Mouse (Mus musculus) stomach, postnatal 0 days (tissue): ENCODE results near the gene Igfn1. TPM values are rescaled to one million over a fixed set of nuclear protein-coding genes. Genes with fewer than 3 reads are reported as not detected.

Experiments
- ATAC-seq: fragments of 200-750 bp; cut with Nextera tagmentation; 2 replicates; pipeline ENCODE4 v1.8.0; 2017; ENCODE audit not compliant: low FRiP score, low TSS enrichment
- DNase-seq: peaks from one replicate; pipeline ENCODE4 v3.0.0-alpha.2; 2016; ENCODE audit warnings: low spot score
- H3K27ac ChIP-seq: fragments of 300-500 bp; sonication (generic); replicated peaks from 2 replicates; pipeline ENCODE4 v1.5.1; 2014; ENCODE audit warnings: mild to moderate bottlenecking, control low read depth
- H3K27me3 ChIP-seq: fragments of 300-500 bp; sonication (generic); 2 replicates; pipeline ENCODE4 v1.6.1; 2014; ENCODE audit warnings: low read length; ENCODE audit not compliant: control insufficient read depth, insufficient read depth
- H3K36me3 ChIP-seq: fragments of 300-500 bp; sonication (generic); 2 replicates; pipeline ENCODE4 v1.6.1; 2014; ENCODE audit warnings: low read length, mixed read lengths; ENCODE audit not compliant: control insufficient read depth, insufficient read depth
- H3K4me1 ChIP-seq: fragments of 300-500 bp; sonication (generic); replicated peaks from 2 replicates; pipeline ENCODE4 v1.6.1; 2014; ENCODE audit warnings: antibody characterized with exemption; ENCODE audit not compliant: control insufficient read depth, insufficient read depth
- H3K4me2 ChIP-seq: fragments of 300-500 bp; sonication (generic); replicated peaks from 2 replicates; pipeline ENCODE4 v1.6.1; 2014; ENCODE audit warnings: low read depth, mild to moderate bottlenecking, control low read depth, moderate library complexity
- H3K4me3 ChIP-seq: fragments of 300-500 bp; sonication (generic); 2 replicates; pipeline ENCODE4 v1.5.1; 2014; ENCODE audit warnings: low read depth, low read length, control low read depth
- H3K9ac ChIP-seq: fragments of 300-500 bp; sonication (generic); 2 replicates; pipeline ENCODE4 v1.6.1; 2014; ENCODE audit warnings: mild to moderate bottlenecking, low read length, control low read depth, mixed read lengths
- H3K9me3 ChIP-seq: fragments of 300-500 bp; sonication (generic); 2 replicates; pipeline ENCODE4 v1.6.1; 2016; ENCODE audit warnings: low read length; ENCODE audit not compliant: control insufficient read depth
- CTCF ChIP-seq: IDR thresholded peaks from 2 replicates; pipeline ENCODE4 v1.5.1; 2016; ENCODE audit warnings: antibody characterized with exemption, low read depth, mild to moderate bottlenecking, moderate library complexity
- EP300 ChIP-seq: optimal IDR thresholded peaks from 2 replicates; pipeline ENCODE3; 2016; ENCODE audit warnings: antibody characterized with exemption
- WGBS: fragments of 180-500 bp; shearing (Covaris S2); extraction: QIAGEN DNeasy Blood & Tissue Kit; methylation state at CpG from one replicate; pipeline ENCODE4 v1.1.7; 2014; 5-methylcytosine and 5-hydroxymethylcytosine counted together
- polyA plus RNA-seq: library from polyadenylated mRNA; unstranded; fragments of >200 nt; fragmentation: Nextera tagmentation; extraction: Ambion mirVana; gene quantifications from 2 replicates; pipeline ENCODE4 v1.2.1, GENCODE M21; 2015

The Igfn1 gene
- polyA plus RNA-seq, 1 experiment from 2014 or later, result 0.04 TPM

DNA sequence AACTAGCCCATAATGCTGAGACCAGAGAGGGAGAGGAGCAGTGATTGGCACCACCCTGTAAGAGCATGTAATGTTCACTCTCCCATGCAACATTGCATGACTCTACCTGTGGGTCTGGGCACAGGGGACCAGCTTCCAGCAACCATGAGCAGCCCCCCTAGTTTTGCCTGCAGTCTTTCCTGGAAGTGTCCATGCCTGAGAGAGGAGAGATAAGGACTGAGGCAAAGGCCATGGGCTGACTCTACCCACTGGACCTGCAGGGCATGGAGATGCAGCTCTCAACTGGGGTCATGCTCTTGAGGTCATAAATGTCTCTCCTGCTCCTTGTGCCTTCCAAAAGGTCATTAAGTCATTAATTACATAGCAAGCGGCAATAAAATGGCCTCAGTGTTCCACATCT is 70.1 kb downstream of the Igfn1 start:
- ATAC-seq (no peak), DNase-seq (no peak)
- no peak for TF ChIP-seq CTCF
- no peak for TF ChIP-seq EP300
- H3K4me3 ChIP-seq, result no peak overlapping the region
- WGBS, result 80% methylated on average over 1 of the region's 1 CpGs
- H3K9me3 ChIP-seq, result no peaks in the 10 kb centered on the region
- no peak overlapping the region for H3K27ac ChIP-seq
- no peaks in the 10 kb centered on the region for H3K36me3 ChIP-seq
- no peaks in the 10 kb centered on the region for H3K27me3 ChIP-seq
- H3K9ac ChIP-seq, result no peak overlapping the region
- no peaks in the 10 kb centered on the region for H3K4me1 ChIP-seq
- no peak overlapping the region for H3K4me2 ChIP-seq

DNA sequence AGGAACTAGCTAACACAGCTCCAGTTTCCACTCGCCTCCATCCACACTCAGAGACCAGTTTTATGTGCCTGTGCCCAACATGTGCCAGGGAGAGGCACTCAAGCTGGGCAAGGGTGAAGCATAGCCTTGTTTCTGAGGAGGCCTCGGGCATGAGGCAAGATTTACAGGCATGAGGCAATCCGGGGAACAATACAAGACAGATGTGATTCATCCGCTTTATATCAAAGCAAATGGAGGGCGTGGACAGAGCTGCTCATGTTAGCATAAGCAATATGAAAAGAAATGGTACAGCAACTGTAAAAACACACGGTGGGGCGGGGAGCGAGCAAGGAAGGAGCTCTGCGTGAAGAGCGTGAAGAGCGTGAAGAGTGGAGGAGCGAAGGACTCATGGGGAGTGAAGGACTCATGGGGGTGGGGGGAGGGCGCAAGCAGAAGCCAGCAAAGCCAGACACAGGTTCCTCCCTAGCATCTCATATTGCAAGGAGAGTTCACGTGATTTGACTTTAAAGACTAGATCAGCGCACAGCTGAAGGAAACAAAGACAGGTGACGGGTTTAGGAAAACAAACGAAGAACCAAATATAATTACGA is 72.3 kb downstream of the Igfn1 start:
- Histone ChIP-seq H3K27me3 (no peaks in the 10 kb centered on the region), H3K27ac (peak overlapping the region; percentile 45; the same call in 1 of the 2 replicates), H3K4me3 (no peak overlapping the region), H3K9ac (no peak overlapping the region), H3K36me3 (no peaks in the 10 kb centered on the region), H3K4me2 (no peak overlapping the region), H3K4me1 (no peaks in the 10 kb centered on the region), H3K9me3 (no peaks in the 10 kb centered on the region)
- DNase-seq, result no peak
- WGBS, result 51% methylated on average over 18 of the region's 18 CpGs
- TF ChIP-seq EP300, result no peak
- TF ChIP-seq CTCF, result no peak
- peak; percentile 75 for ATAC-seq

DNA sequence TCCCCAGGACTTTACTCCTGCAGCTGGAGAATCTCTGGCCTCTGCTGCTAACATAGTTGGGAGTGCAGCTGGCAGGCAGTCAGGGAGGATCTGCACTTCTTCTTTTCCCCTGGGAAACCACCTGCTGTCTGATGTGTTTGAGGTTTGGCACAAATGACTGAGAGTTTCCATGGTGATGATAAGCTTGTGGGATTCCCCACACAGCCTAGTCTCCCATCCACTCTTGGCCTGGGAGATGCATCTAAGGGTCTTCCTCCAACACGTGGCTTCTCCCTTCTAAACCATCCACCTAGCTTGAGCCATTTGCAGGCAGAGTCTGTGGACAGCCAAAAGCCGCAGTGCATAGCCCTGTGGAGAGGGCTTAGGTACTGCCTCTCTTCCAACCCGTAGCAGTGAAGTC is 76.3 kb downstream of the Igfn1 start:
- no peak for ATAC-seq
- Histone ChIP-seq H3K36me3 (no peaks in the 10 kb centered on the region), H3K9ac (no peak overlapping the region), H3K27me3 (no peaks in the 10 kb centered on the region), H3K4me3 (no peak overlapping the region), H3K4me2 (no peak overlapping the region), H3K27ac (0 out of 2 replicates have a peak overlapping the region, but pooled peaks have one; percentile 36), H3K9me3 (no peaks in the 10 kb centered on the region), H3K4me1 (no peaks in the 10 kb centered on the region)
- 51% methylated on average over 3 of the region's 3 CpGs for WGBS
- TF ChIP-seq EP300, result no peak
- no peak for TF ChIP-seq CTCF
- DNase-seq, result no peak

DNA sequence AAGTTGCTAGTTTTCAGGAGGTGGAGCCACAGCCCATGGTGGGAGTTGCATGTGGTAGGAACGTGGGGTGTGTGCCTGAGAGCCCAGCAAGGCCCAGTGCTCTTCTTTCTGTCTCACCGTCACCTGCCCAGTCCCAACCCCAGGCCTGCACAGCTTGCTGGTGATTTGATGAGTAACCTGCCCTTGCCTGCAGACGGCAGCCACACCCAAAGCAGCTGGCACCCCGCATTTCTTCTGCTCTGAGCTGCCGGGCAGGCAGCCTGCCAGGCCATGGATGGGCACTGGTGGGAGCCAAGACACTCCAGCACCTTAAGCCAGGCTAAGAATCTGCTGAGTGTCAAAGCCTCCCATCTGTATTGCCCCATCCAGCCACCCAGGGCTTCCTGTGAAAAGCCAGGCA is 80.3 kb downstream of the Igfn1 start:
- Histone ChIP-seq H3K27ac (no peak overlapping the region), H3K36me3 (no peaks in the 10 kb centered on the region)
- no peak for DNase-seq

DNA sequence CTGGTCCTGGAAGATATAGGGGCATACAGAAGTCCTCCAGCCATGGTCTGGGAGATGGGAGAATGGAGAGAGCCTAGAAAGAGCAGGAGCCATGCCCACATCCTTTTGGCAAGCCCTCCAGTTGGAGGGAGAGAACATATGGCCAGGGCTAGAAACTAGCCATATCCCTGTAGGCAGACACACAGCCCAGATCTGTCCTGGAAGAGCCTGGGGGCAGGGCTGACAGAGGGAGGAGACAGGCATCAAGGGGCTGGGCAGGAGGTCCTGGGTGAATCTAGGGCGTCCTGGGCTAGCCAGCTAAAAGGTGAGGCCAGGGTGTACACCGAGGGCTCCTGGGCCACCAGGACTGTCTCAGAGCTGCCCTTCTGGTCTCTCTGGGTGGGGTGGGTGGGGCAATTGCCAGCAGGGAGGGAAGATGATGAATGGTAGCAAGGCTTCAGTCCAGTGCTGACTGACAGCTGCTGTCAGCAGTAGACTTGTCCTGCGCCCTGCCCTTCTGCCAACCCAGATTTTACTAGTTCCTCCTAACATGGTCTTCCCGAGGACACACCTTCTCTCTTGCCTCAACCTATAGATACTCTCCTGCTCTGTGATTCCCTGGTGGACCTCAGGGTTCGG is 81.7 kb downstream of the Igfn1 start:
- H3K9ac ChIP-seq, result no peak overlapping the region
- WGBS, result 63% methylated on average over 3 of the region's 5 CpGs
- H3K4me3 ChIP-seq, result no peak overlapping the region
- H3K27me3 ChIP-seq, result no peaks in the 10 kb centered on the region
- no peak overlapping the region for H3K4me2 ChIP-seq
- H3K36me3 ChIP-seq, result no peaks in the 10 kb centered on the region
- ATAC-seq, result no peak
- H3K9me3 ChIP-seq, result no peaks in the 10 kb centered on the region
- DNase-seq, result no peak
- H3K4me1 ChIP-seq, result no peaks in the 10 kb centered on the region
- TF ChIP-seq CTCF, result no peak
- TF ChIP-seq EP300, result no peak
- no peak overlapping the region for H3K27ac ChIP-seq

More for the DNA sequence above, 80.3 kb downstream of the Igfn1 start:
- H3K27me3 ChIP-seq, result no peaks in the 10 kb centered on the region
- H3K4me3 ChIP-seq, result no peak overlapping the region
- 0 out of 2 replicates have a peak, but pooled peaks have one; percentile 31 for ATAC-seq
- no peaks in the 10 kb centered on the region for H3K9me3 ChIP-seq
- no peak overlapping the region for H3K9ac ChIP-seq
- no peak overlapping the region for H3K4me2 ChIP-seq
- WGBS, result 37% methylated on average over 5 of the region's 5 CpGs
- TF ChIP-seq CTCF (no peak), EP300 (no peak)
- no peaks in the 10 kb centered on the region for H3K4me1 ChIP-seq

DNA sequence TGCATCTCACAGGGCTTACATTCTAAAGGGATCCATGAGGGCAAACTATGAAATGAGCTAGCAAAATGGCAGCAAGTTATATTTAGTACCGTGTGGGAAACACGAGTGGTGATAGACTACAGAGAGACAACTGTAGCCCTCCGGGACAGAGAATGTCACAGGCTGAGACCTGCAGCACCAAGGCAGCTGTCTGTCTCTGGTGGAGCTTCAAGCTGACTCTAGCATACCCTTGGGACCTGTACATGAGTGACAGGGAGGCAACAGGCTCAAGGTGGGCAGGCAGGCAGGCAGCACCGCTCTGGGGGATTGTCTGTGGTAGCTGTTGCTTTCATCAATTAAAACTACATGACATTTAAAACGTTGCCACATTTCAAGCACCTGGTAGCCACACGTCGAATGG is 82.9 kb downstream of the Igfn1 start:
- no peak overlapping the region for H3K4me2 ChIP-seq
- ATAC-seq, result no peak
- H3K27me3 ChIP-seq, result peaks cover 10% of the 10 kb centered on the region; the same call in 1 of the 2 replicates

More for the DNA sequence above, 82.9 kb downstream of the Igfn1 start:
- Histone ChIP-seq H3K9me3 (no peaks in the 10 kb centered on the region), H3K27ac (no peak overlapping the region), H3K4me3 (no peak overlapping the region), H3K9ac (no peak overlapping the region), H3K4me1 (no peaks in the 10 kb centered on the region), H3K36me3 (no peaks in the 10 kb centered on the region)
- DNase-seq, result no peak
- WGBS, result 71% methylated on average over 7 of the region's 7 CpGs
- TF ChIP-seq EP300 (no peak), CTCF (no peak)
